Mouse (Mus musculus): ENCODE measurements around the gene Tfrc. TPM values are rescaled to one million over a fixed set of nuclear protein-coding genes. Genes with fewer than 3 reads are reported as not detected.

Tfrc gene
- total RNA-seq, 2 experiments from 2014 or later, result 21.2 to 75.7 TPM

DNA sequence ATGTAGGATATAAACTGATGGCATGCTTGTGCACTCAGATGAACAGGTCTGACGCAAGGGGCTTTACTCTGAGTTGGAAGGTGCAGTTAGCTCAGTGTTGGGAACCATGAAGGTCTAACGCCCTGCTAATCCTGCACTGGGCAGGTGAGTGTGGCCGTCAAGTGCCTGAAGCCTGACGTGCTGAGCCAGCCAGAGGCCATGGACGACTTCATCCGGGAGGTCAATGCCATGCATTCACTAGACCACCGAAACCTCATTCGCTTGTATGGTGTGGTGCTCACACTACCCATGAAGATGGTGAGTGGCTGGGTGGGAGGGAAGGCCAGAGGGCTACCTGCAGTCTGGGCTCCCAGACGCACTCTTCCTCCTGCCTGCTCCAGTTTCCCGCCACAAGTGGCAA lies 60.5 kb downstream of the Tfrc start:
- DNase-seq, result no peak

DNA sequence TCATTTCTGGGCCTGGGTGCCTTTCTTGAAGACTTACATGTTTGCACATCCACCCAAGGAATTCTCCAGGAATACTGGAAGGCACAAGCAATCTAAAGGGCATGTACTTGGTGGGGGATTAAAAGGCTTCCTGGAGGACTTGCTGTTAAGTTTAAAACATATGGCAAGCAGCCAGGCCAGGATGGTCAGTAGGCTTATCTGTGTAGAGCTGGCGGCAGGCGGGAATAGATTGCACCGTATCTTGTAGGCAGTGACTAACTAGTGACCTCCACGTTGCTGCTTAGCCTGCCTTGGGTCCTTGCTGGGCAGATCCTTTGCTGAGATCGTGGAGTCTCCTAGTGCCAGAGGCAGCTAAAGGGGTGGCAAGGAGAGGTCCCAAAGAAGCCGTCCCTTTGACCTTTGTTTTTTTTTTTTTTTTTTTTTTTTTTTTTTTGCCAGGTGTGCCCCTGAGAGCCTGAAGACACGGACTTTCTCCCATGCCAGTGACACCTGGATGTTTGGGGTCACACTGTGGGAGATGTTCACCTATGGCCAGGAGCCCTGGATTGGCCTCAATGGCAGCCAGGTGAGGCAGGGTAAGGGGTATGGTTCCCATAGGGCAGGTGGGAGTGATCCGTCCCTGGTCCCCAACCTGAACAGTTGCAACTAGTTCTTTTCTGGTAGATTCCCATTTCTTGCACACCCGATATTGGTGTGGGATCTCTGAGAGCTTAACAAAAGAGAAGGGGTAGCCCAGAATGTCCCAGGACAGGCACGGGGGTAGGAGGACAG lies 61.8 kb downstream of the Tfrc start:
- DNase-seq, result peak; percentile 36 to 59

- DNase-seq, result no peak
Observed at GRCm38 (mm10) chr16:32671206-32671887, 62.6 kb downstream of the Tfrc start.

GRCm38 (mm10) chr16:32672250-32672649 lies 63.5 kb downstream of the Tfrc start:
- no peak for DNase-seq

DNA sequence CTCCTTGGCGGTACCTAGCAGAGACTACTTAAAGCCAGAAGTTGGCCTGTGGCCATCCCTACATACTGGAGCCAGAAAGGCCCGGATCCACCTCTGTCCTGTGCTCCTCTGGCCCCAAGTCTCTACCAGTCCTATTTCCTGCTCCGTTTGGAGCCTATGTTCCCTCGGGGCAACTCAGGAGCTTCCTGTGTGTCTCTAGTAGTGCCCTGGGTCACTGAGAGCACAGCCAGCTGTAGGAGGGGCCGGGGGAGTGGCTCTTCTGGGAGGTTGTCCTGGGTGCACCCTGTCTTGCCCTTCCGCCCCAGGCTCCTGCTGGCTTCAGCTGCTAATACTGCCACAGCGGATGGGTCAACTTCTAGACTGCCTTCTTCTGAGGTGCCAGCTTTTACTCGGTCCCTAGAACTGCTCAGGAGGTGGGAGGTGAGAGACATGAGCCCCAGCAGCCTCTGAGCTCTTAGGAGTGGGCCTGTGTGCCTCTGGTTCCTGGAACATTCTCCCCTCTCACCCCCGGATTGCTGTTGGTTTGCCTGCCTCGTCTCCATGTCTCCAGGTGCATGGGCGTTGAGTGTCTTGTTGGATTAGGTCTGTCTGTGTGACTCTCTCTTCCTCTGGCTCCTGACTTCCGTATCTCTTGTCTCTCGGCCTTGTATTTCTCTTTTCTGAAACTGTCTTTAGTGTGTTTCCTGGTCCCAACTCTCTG lies 64.3 kb downstream of the Tfrc start:
- peak; percentile 46 to 75 for DNase-seq

DNA sequence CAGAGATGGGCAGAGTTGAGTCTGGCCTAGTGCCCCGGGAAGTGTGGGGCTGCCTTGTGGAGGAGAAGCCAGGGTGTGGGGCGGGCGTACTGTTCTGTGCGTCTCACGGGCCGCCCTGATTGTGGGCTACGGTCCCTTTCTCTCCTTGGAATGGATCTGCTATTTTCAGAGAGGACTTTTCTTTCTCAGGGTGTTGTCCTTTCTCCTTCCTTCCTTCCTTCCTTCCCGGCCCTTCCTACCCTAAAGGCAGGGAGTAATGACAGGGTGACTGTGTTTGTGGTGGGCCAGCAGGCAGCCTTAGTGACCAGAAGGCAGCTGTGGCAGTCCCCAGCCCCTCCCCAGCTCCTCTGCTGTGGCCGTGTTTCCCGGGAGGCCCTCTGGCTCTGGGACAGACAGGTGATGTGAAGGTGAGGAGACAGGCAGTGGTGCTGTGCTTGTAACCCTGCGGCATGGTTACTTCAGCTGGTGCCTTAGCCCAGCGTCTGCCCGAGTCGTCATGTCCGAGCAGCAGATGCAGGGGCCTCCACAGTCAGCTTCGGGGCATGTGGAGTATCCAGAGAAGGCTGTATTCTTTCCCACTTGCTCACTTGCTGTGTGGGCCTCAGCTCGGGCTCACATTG lies 65.5 kb downstream of the Tfrc start:
- no peak for DNase-seq

GRCm38 (mm10) chr16:32677040-32677700 lies 68.5 kb downstream of the Tfrc start:
- peak in 1 of 2 experiments; percentile 34 for DNase-seq

DNA sequence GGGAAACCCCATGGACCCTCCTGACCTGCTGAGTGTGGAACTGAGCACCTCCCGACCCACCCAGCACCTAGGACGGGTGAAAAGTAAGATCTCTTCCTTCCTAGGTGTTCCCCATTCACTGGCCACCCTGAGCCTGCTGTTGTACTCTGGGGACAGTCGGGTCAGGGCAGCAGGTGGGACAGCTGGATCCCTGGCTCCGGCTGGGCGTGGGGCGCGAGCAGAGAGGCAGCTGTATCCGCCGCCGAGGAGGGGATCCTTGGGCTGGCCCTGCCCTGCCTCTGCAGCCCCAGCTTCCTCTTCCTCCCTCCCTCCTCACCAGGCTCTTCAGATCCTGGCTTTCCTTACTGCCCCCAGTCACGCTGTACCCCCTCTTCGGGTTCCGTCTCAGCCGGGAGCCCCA lies 69.2 kb downstream of the Tfrc start:
- no peak for DNase-seq

DNA sequence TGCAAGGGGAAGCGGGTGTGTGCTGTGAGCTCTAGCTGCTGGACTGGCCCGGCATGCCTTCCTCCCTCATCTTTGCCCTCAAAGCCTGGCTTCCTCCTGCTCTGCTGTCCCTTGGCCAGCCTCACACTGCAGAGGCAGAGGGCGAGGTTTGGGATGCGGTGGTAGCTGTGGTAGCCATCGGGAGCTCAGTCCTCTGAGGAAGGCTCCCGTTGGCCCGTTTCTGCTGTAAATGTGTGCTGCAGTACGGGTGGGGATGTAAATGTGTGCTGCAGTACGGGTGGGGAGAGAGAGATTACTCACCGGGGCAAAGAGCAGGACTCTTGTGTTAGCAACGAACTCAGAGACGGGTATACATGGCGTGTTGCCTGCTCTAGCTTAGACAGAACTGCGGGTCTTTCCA lies 70.1 kb downstream of the Tfrc start:
- DNase-seq, result no peak

DNA sequence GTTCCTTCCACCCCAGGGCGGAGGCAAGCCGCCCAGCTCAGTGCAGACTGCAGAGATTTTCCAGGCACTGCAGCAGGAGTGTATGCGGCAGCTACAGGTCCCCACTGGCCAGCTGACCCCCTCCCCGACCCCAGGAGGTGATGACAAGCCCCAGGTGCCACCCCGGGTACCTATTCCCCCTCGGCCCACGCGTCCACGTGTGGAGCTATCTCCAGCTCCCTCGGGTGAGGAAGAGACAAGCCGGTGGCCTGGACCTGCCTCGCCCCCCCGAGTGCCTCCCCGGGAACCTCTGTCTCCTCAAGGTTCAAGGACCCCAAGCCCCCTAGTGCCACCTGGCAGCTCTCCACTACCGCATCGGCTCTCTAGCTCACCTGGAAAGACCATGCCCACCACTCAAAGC lies 71.3 kb downstream of the Tfrc start:
- no peak for DNase-seq

DNA sequence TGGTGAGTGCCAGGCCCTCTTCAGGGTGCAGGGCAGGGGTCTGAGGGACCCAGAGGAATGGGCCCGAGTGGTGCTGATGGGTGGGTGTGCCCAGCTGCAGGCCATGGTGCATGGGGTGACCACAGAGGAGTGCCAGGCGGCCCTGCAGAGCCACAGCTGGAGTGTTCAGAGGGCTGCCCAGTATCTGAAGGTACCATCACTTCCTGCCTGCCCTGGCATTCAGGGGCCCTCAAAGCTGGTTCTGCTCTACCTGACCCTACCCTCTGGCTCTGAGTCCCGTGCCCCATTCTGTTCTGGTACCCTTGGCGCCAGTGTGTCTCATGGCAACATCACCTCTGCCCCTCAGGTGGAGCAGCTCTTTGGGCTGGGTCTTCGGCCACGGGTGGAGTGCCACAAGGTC lies 72.1 kb downstream of the Tfrc start:
- DNase-seq, result no peak

DNA sequence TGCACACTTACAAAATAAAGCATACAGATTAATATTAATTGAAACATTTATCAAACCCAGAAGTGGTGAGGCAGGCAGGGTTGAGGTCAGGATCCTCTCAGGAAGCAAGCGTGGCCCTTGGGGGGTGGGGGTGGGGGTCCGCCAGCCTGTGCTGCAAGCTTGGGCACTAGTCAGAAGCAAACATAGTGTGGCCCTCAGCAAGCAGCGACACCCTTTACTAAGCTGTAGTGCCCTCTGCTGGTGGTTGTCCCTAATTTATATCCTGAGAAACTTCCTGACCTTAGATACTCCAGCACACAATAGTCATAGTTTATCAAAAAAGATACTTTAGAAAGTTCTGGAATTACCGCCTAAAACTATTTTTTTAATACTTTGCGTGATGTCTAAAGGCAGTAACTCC lies 73.5 kb downstream of the Tfrc start:
- DNase-seq, result peak; percentile 71 to 88

Other genes with a start within 250 kb of the Tfrc start
- gene Tm4sf19, start 208.4 kb upstream of the Tfrc start, total RNA-seq (2021), result under 1 TPM in 1 of 2 experiments, not detected in 1; 0.56 TPM
- 1 to 10 TPM; 6.6 to 7.7 TPM for gene Tctex1d2, start 189.2 kb upstream of the Tfrc start, total RNA-seq (2021)
- 100 to 1,000 TPM in 1 of 2 experiments, 10 to 100 TPM in 1; 86.1 to 103 TPM for gene Pcyt1a, start 178.0 kb upstream of the Tfrc start, total RNA-seq (2021)
- under 1 TPM in 1 of 2 experiments, not detected in 1; 0.36 TPM for gene Slc51a, start 121.0 kb upstream of the Tfrc start, total RNA-seq (2021)
- gene Zdhhc19, start 112.7 kb upstream of the Tfrc start, total RNA-seq (2021), result not detected
- 10 to 100 TPM; 31.1 to 36.4 TPM for gene Tnk2, start 35.0 kb downstream of the Tfrc start, total RNA-seq (2021)
- not detected for gene Muc4, start 127.0 kb downstream of the Tfrc start, total RNA-seq (2021)
- not detected for gene Muc20, start 188.5 kb downstream of the Tfrc start, total RNA-seq (2021)
- gene Smbd1, start 201.6 kb downstream of the Tfrc start, total RNA-seq (2021), result not detected

All from adrenal gland, postnatal 36 days (tissue).